Mouse (Mus musculus): ENCODE measurements at regions not wholly inside any gene's neighbourhood (a gene's known extent, or its start where the extent isn't known, plus 50 kb on each side); places are given as distances from the start of the nearest gene placed in this dataset.
"Not testable (repeated sequence)": the region's sequence is repeated elsewhere in the genome, so short reads cannot be mapped to it uniquely, and the experiment has no call there.

DNA sequence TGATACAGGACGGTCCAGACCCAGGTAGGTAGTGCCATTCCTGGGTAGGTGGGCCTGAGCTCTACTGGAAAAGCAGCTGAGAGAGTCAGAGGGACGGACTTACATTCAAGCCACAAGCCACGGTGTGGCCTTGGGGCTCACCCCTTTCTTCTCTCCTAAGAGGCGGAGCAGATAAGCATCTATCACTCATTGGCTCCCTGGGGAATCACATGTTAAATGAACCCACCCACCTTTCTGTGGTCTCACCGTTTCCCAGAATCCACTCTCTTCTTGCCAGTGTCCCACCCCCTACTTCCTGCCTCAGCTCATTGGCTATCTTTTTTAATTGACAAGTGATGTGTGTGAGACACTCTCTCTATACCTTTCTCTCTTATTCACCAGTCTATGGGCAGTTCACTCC lies 127.8 kb upstream of the Ubl3 start:
- WGBS: 89% methylated on average over 5 of the region's 5 CpGs
- no peaks in the 10 kb centered on the region for H3K36me3 ChIP-seq (ENCODE audit: control insufficient read depth, insufficient read depth, low read length)
- no peaks in the 10 kb centered on the region for H3K27me3 ChIP-seq (ENCODE audit: control insufficient read depth, insufficient read depth, low read length)
- no peak overlapping the region for H3K9ac ChIP-seq (ENCODE audit: low read length)
- DNase-seq (ENCODE audit: low spot score, missing footprints) (no peak), ATAC-seq (ENCODE audit: low FRiP score) (no peak)
- no peak overlapping the region for H3K27ac ChIP-seq (ENCODE audit: low read depth, low read length)
- no peak overlapping the region for H3K4me3 ChIP-seq (ENCODE audit: low read depth, low read length)
- no peaks in the 10 kb centered on the region for H3K4me1 ChIP-seq (ENCODE audit: control insufficient read depth, insufficient read depth, low read length)
- H3K9me3 ChIP-seq (ENCODE audit: control insufficient read depth, low read length): no peaks in the 10 kb centered on the region
- H3K4me2 ChIP-seq: no peak overlapping the region

DNA sequence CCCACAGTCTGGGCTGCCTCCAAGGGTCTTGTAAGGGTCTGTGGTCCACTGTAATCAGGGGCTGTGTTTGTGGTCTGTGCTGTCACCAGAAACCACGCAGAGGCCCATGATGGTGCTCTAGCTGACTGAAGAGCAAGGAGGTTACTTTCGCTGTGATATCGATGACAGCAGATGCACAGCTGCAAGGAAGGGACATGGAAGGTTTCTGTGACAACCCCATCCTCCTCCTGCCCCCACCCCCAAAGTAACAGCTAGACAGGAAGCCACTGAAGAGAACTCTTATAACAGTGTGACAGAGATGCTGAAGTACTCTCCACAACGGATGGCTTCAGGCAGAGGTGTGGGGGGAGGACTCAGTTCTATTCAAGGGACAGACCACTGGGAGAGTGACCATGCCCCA lies 127.0 kb upstream of the Ubl3 start:
- Histone ChIP-seq H3K4me1 (ENCODE audit: control insufficient read depth, insufficient read depth, low read length) (no peaks in the 10 kb centered on the region), H3K27ac (ENCODE audit: low read depth, low read length) (no peak overlapping the region), H3K9me3 (ENCODE audit: control insufficient read depth, low read length) (no peaks in the 10 kb centered on the region), H3K4me3 (ENCODE audit: low read depth, low read length) (no peak overlapping the region), H3K36me3 (ENCODE audit: control insufficient read depth, insufficient read depth, low read length) (no peaks in the 10 kb centered on the region), H3K9ac (ENCODE audit: low read length) (no peak overlapping the region), H3K27me3 (ENCODE audit: control insufficient read depth, insufficient read depth, low read length) (no peaks in the 10 kb centered on the region), H3K4me2 (no peak overlapping the region)
- DNase-seq (ENCODE audit: low spot score, missing footprints) (no peak), ATAC-seq (ENCODE audit: low FRiP score) (no peak)
- 94% methylated on average over 4 of the region's 4 CpGs for WGBS

DNA sequence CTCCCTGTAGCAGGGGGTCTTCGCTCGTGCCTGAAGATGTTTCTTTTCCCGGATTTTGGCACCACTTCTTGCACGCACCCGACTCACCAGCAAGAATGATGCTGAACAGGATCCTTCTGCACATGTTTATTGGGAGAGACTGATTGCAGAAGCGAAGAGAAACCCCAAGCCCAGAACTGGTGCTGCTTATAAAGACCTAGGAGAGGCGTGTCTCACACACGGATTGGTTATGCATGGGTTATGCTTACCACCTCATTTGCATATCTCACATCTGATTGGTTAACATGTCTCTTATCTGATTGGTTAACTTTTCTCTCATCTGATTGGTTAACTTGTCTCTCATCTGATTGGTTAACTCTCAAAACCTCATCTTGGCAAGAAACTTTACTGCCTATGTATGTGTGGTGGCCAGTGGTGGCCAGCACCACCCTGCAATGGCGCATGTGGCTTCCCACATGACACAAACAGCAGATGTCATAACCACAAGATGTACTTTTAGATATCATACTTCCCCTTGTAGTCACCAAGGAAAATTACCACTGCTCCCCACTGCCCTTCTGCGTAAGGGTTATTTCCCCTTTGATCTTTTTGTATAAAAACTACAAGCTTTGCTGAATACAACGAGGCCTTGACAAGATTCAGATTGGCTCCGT lies 125.8 kb upstream of the Ubl3 start:
- 92% methylated on average over 12 of the region's 12 CpGs for WGBS
- ATAC-seq (ENCODE audit: low FRiP score); H3K4me3 ChIP-seq (ENCODE audit: low read depth, low read length); H3K27ac ChIP-seq (ENCODE audit: low read depth, low read length); H3K27me3 ChIP-seq (ENCODE audit: control insufficient read depth, insufficient read depth, low read length); H3K4me2 ChIP-seq; H3K4me1 ChIP-seq (ENCODE audit: control insufficient read depth, insufficient read depth, low read length); H3K9me3 ChIP-seq (ENCODE audit: control insufficient read depth, low read length); DNase-seq (ENCODE audit: low spot score, missing footprints); H3K9ac ChIP-seq (ENCODE audit: low read length); H3K36me3 ChIP-seq (ENCODE audit: control insufficient read depth, insufficient read depth, low read length): not testable (repeated sequence)

GRCm38 (mm10) chr5:148674281-148674680 lies 121.7 kb upstream of the Ubl3 start:
- H3K4me3 ChIP-seq (ENCODE audit: low read depth, low read length): no peak overlapping the region
- no peak for DNase-seq (ENCODE audit: low spot score, missing footprints)
- no peaks in the 10 kb centered on the region for H3K36me3 ChIP-seq (ENCODE audit: control insufficient read depth, insufficient read depth, low read length)
- no peak overlapping the region for H3K27ac ChIP-seq (ENCODE audit: low read depth, low read length)
- H3K27me3 ChIP-seq (ENCODE audit: control insufficient read depth, insufficient read depth, low read length): no peaks in the 10 kb centered on the region
- H3K9me3 ChIP-seq (ENCODE audit: control insufficient read depth, low read length): no peaks in the 10 kb centered on the region
- no peak overlapping the region for H3K4me2 ChIP-seq
- H3K9ac ChIP-seq (ENCODE audit: low read length): no peak overlapping the region
- no peaks in the 10 kb centered on the region for H3K4me1 ChIP-seq (ENCODE audit: control insufficient read depth, insufficient read depth, low read length)
- 83% methylated on average over 12 of the region's 12 CpGs for WGBS
- ATAC-seq (ENCODE audit: low FRiP score): no peak

GRCm38 (mm10) chr5:148662281-148662741 lies 109.7 kb upstream of the Ubl3 start:
- H3K9ac ChIP-seq (ENCODE audit: low read length): no peak overlapping the region
- H3K9me3 ChIP-seq (ENCODE audit: control insufficient read depth, low read length): peaks cover 4% of the 10 kb centered on the region; the same call in 1 of the 2 replicates
- H3K27ac ChIP-seq (ENCODE audit: low read depth, low read length): no peak overlapping the region
- 83% methylated on average over 15 of the region's 15 CpGs for WGBS
- H3K4me2 ChIP-seq: no peak overlapping the region
- H3K36me3 ChIP-seq (ENCODE audit: control insufficient read depth, insufficient read depth, low read length): no peaks in the 10 kb centered on the region
- ATAC-seq (ENCODE audit: low FRiP score) (no peak), DNase-seq (ENCODE audit: low spot score, missing footprints) (peak; percentile 23)
- no peaks in the 10 kb centered on the region for H3K27me3 ChIP-seq (ENCODE audit: control insufficient read depth, insufficient read depth, low read length)
- H3K4me3 ChIP-seq (ENCODE audit: low read depth, low read length): no peak overlapping the region
- H3K4me1 ChIP-seq (ENCODE audit: control insufficient read depth, insufficient read depth, low read length): no peaks in the 10 kb centered on the region

- Histone ChIP-seq H3K4me3 (ENCODE audit: low read depth, low read length) (no peak overlapping the region), H3K27ac (ENCODE audit: low read depth, low read length) (no peak overlapping the region), H3K27me3 (ENCODE audit: control insufficient read depth, insufficient read depth, low read length) (no peaks in the 10 kb centered on the region), H3K4me1 (ENCODE audit: control insufficient read depth, insufficient read depth, low read length) (no peaks in the 10 kb centered on the region), H3K36me3 (ENCODE audit: control insufficient read depth, insufficient read depth, low read length) (no peaks in the 10 kb centered on the region), H3K9ac (ENCODE audit: low read length) (no peak overlapping the region), H3K9me3 (ENCODE audit: control insufficient read depth, low read length) (peaks cover 4% of the 10 kb centered on the region; the same call in 1 of the 2 replicates), H3K4me2 (no peak overlapping the region)
- no peak for ATAC-seq (ENCODE audit: low FRiP score)
- WGBS: 87% methylated on average over 4 of the region's 4 CpGs
- DNase-seq (ENCODE audit: low spot score, missing footprints): no peak
Measured at GRCm38 (mm10) chr5:148661120-148661519, 108.5 kb upstream of the Ubl3 start.

DNA sequence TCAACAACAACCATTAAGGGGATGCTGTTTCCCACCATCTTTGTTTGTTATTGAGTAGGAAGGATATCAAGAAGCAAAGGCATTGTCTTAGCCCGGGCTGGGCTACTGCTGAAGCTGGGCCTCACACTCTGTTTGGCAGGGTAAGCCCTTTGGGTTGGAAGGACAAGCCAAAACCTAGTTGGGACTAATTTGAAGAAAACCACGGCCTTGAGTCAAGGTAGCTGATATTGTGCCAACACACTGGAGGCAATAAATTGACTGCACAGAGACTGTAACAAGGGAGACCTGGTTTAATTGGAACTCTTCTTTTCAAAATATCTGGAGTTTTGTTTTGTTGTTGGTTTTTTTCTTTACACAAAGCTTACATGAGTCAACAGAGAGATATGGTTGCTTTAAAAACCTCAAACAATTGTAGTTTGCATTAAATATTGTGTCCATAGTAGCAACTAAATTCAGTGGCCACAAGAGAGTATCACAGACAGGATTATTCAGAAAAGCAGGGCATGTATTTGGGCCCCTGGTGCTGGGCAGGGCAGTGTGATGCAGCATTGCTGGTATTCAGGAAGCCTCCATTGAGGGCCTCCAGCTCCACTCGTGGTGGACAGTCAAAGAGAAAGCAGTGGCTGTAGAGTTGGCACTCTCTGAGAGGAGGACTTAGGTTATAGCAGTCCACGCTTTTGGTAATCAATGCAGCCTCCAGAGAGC lies 105.5 kb upstream of the Ubl3 start:
- H3K27me3 ChIP-seq (ENCODE audit: control insufficient read depth, insufficient read depth, low read length): no peaks in the 10 kb centered on the region
- H3K36me3 ChIP-seq (ENCODE audit: control insufficient read depth, insufficient read depth, low read length): no peaks in the 10 kb centered on the region
- WGBS: 85% methylated on average over 4 of the region's 4 CpGs
- H3K9ac ChIP-seq (ENCODE audit: low read length): no peak overlapping the region
- no peak overlapping the region for H3K4me2 ChIP-seq
- no peaks in the 10 kb centered on the region for H3K4me1 ChIP-seq (ENCODE audit: control insufficient read depth, insufficient read depth, low read length)
- ATAC-seq (ENCODE audit: low FRiP score) (no peak), DNase-seq (ENCODE audit: low spot score, missing footprints) (no peak)
- no peak overlapping the region for H3K4me3 ChIP-seq (ENCODE audit: low read depth, low read length)
- H3K27ac ChIP-seq (ENCODE audit: low read depth, low read length): no peak overlapping the region
- H3K9me3 ChIP-seq (ENCODE audit: control insufficient read depth, low read length): peaks cover 4% of the 10 kb centered on the region; the same call in 1 of the 2 replicates

DNA sequence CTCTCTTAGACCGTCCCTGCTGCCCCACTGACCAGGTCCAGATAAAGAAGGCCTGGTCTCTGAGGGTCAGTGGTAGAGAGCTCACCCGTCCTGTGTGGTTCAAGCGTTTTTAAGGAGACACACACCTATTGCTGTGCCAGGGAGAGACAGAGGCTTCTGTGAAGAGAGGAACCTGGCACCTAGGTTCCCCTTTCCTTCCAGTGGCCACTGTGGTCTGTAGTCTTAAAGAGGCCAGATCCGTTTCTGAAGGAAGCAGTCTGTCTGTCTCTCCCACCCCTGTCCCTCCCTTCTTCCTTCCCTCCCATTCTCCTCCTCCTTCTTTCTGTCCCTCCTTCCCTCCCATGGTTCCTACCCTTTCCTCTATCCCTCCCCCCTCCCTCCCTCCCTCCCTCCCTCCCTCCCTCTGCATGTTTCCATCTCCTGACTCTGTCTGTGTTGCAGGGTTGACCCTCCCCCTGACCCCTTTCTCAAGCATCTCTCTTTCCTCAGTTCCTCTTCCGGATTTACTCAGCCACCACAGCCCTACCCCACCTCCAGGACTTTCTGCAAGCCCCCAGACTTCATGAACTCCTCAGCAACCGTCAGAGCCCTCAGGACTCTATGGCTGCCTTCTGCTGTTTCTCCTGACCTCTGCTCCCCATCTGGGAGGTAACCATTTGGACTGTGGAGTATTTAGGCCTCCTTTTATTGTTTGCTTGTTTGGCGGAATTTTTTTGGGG lies 100.1 kb upstream of the Ubl3 start:
- Histone ChIP-seq H3K36me3 (ENCODE audit: control insufficient read depth, insufficient read depth, low read length) (no peaks in the 10 kb centered on the region), H3K4me2 (no peak overlapping the region), H3K4me3 (ENCODE audit: low read depth, low read length) (no peak overlapping the region), H3K27ac (ENCODE audit: low read depth, low read length) (no peak overlapping the region), H3K4me1 (ENCODE audit: control insufficient read depth, insufficient read depth, low read length) (no peaks in the 10 kb centered on the region), H3K9me3 (ENCODE audit: control insufficient read depth, low read length) (no peaks in the 10 kb centered on the region; the same call in 1 of the 2 replicates), H3K27me3 (ENCODE audit: control insufficient read depth, insufficient read depth, low read length) (no peaks in the 10 kb centered on the region), H3K9ac (ENCODE audit: low read length) (no peak overlapping the region)
- DNase-seq (ENCODE audit: low spot score, missing footprints): peak; percentile 64
- WGBS: 56% methylated on average over 7 of the region's 7 CpGs
- ATAC-seq (ENCODE audit: low FRiP score): no peak

- Histone ChIP-seq H3K4me2 (no peak overlapping the region), H3K9ac (ENCODE audit: low read length) (no peak overlapping the region), H3K27me3 (ENCODE audit: control insufficient read depth, insufficient read depth, low read length) (no peaks in the 10 kb centered on the region), H3K36me3 (ENCODE audit: control insufficient read depth, insufficient read depth, low read length) (no peaks in the 10 kb centered on the region), H3K9me3 (ENCODE audit: control insufficient read depth, low read length) (no peaks in the 10 kb centered on the region; the same call in 1 of the 2 replicates), H3K27ac (ENCODE audit: low read depth, low read length) (no peak overlapping the region), H3K4me1 (ENCODE audit: control insufficient read depth, insufficient read depth, low read length) (no peaks in the 10 kb centered on the region), H3K4me3 (ENCODE audit: low read depth, low read length) (no peak overlapping the region)
- ATAC-seq (ENCODE audit: low FRiP score): no peak
- 62% methylated on average over 4 of the region's 4 CpGs for WGBS
- DNase-seq (ENCODE audit: low spot score, missing footprints): peak; percentile 53
Measured at GRCm38 (mm10) chr5:148651736-148652135, 99.1 kb upstream of the Ubl3 start.
